ENCODE assay signal across 22 mouse cellular contexts in genomic region chr2:24970386-24970785, GRCm38 (mm10). TPM values are rescaled to one million over a fixed set of nuclear protein-coding genes. Genes with fewer than 3 reads are reported as not detected.
A peak's percentile ranks its signal among the peaks of the same experiment; 100 is the strongest.
DNase-seq lines count a peak whose midpoint lies in the region; ATAC-seq lines count a peak whose summit lies in the region.
"Had no signal": no experiment of that assay in that cellular context is flagged by ENCODE, and none has a peak within 500 bp of the region (broad histone marks: within the 10 kb centered on the region; RNA-seq: fewer than 3 reads in every experiment).

No protein-coding gene starts in this region.

- no peak overlapping the region for H3K9ac ChIP-seq in hindbrain, embryonic 12.5 days
- H3K9ac ChIP-seq: embryonic facial prominence, embryonic 13.5 days; embryonic facial prominence, embryonic 15.5 days; forebrain, embryonic 12.5 days had no signal

- peaks cover 11% of the 10 kb centered on the region for H3K4me1 ChIP-seq in hindbrain, embryonic 12.5 days

- ATAC-seq in hindbrain, embryonic 12.5 days (ENCODE audit: low FRiP score): no peak
- ATAC-seq: activated CD4-positive, CD25-positive, alpha-beta regulatory T cell, adult 4 months; forebrain, embryonic 14.5 days; forebrain, embryonic 16.5 days had no signal

- peaks cover 63% of the 10 kb centered on the region for H3K36me3 ChIP-seq in hindbrain, embryonic 12.5 days

- H3K9me3 ChIP-seq in hindbrain, embryonic 12.5 days (replicated peaks): no peaks in the 10 kb centered on the region
- H3K9me3 ChIP-seq: embryonic facial prominence, embryonic 13.5 days; embryonic facial prominence, embryonic 15.5 days; forebrain, embryonic 10.5 days; forebrain, embryonic 12.5 days had no signal

- WGBS in hindbrain, embryonic 12.5 days: 87% methylated on average over 4 of the region's 4 CpGs

- no peaks in the 10 kb centered on the region for H3K27me3 ChIP-seq in hindbrain, embryonic 12.5 days
- H3K27me3 ChIP-seq: embryonic facial prominence, embryonic 13.5 days; embryonic facial prominence, embryonic 15.5 days; forebrain, embryonic 12.5 days had no signal

- H3K4me3 ChIP-seq in hindbrain, embryonic 12.5 days: no peak overlapping the region
- H3K4me3 ChIP-seq: embryonic facial prominence, embryonic 13.5 days; embryonic facial prominence, embryonic 15.5 days; erythroblast, embryonic 14.5 days; forebrain, embryonic 10.5 days; forebrain, embryonic 12.5 days had no signal

- H3K27ac ChIP-seq in hindbrain, embryonic 12.5 days: no peak overlapping the region
- H3K27ac ChIP-seq: embryonic facial prominence, embryonic 13.5 days; embryonic facial prominence, embryonic 15.5 days; forebrain, embryonic 10.5 days; forebrain, embryonic 12.5 days had no signal

- DNase-seq in 416B (ENCODE audit: low read depth) (peak; percentile 48), MEL-GATA-1-ER (ENCODE audit: extremely low read depth, low read depth) (peak; percentile 54)
- peak; percentile 15 for DNase-seq in brain, adult 2 months (ENCODE audit: low read depth, low spot score)
- no peak for DNase-seq in T-cell, adult 2 months (ENCODE audit: low spot score)
- no peak for DNase-seq in spleen, adult 12 weeks (ENCODE audit: low spot score)
- DNase-seq: adrenal gland, adult 8-10 months; adrenal gland, postnatal 14 days; cerebellum, adult 18-20 months; cerebellum, adult 8-10 months; cerebellum, adult 9-11 months; cerebellum, postnatal 14 days; cerebellum, postnatal 36 days; embryo, embryonic 11 days had no signal

- H3K4me2 ChIP-seq in hindbrain, embryonic 12.5 days (replicated peaks): no peak overlapping the region
- H3K4me2 ChIP-seq: embryonic facial prominence, embryonic 13.5 days; embryonic facial prominence, embryonic 15.5 days; forebrain, embryonic 12.5 days had no signal

RNA-seq across cellular contexts. Expression of gene Mrpl41, which starts 4.5 kb away (rescaled TPM):
- 141 and 148 TPM in 2 replicates for polyA plus RNA-seq in hindbrain, embryonic 12.5 days (2016; fragmentation: Nextera tagmentation; extraction: Ambion mirVana)

RNA-seq across cellular contexts. Expression of gene Pnpla7, which starts 5.4 kb away (rescaled TPM):
- polyA plus RNA-seq in hindbrain, embryonic 12.5 days (2016; fragmentation: Nextera tagmentation; extraction: Ambion mirVana): 3.8 and 5.0 TPM in 2 replicates

RNA-seq across cellular contexts. Expression of gene Dph7, which starts 8.2 kb away (rescaled TPM):
- 28.5 and 29.9 TPM in 2 replicates for polyA plus RNA-seq in hindbrain, embryonic 12.5 days (2016; fragmentation: Nextera tagmentation; extraction: Ambion mirVana)

RNA-seq across cellular contexts. Expression of gene Zmynd19, which starts 20.8 kb away (rescaled TPM):
- polyA plus RNA-seq in hindbrain, embryonic 12.5 days (2016; fragmentation: Nextera tagmentation; extraction: Ambion mirVana): 19.7 and 20.7 TPM in 2 replicates

RNA-seq across cellular contexts. Expression of gene Arrdc1, which starts 35.3 kb away (rescaled TPM):
- 20.0 and 21.9 TPM in 2 replicates for polyA plus RNA-seq in hindbrain, embryonic 12.5 days (2016; fragmentation: Nextera tagmentation; extraction: Ambion mirVana)

Comparison
In these comparisons a context has a peak if more than half of its experiments do, and no peak if none do; other contexts are left out.
1. DNase-seq: peak in 416B (single experiment), MEL-GATA-1-ER (single experiment) and brain, adult 2 months (single experiment); none in T-cell, adult 2 months (single experiment) and spleen, adult 12 weeks (single experiment).